In the genomic region with DNA sequence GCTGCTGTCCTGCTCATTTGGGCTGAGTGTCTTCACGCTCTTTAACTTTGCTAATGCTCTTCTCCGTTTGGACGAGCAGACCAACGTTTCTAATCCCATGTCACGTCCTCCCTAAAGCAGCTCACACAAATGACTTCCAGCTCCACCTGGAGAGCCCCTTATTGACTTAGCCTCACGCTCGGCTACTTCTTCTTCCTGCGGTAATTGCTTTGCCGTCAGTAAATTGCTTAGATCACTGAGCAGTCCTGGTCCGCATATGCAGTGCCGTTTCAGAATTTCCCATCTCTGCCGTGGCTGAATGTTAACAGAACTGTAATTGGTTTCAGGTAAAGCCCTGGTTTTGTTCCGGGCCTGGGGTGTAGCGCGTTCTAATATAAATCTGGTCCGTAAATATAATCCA, we compare ENCODE assay signal across 22 mouse cellular contexts. TPM values are rescaled to one million over a fixed set of nuclear protein-coding genes. Genes with fewer than 3 reads are reported as not detected.
DNase-seq lines count a peak whose midpoint lies in the region; ATAC-seq and TF ChIP-seq lines count a peak whose summit lies in the region.
"Had no signal": no experiment of that assay in that cellular context is flagged by ENCODE, and none has a peak within 500 bp of the region (broad histone marks: within the 10 kb centered on the region; RNA-seq: fewer than 3 reads in every experiment).

No protein-coding gene starts in this region.

- no peaks in the 10 kb centered on the region for H3K27me3 ChIP-seq in hindbrain, embryonic 13.5 days
- no peaks in the 10 kb centered on the region for H3K27me3 ChIP-seq in hindbrain, embryonic 10.5 days (ENCODE audit: insufficient read depth, poor library complexity, severe bottlenecking)
- no peaks in the 10 kb centered on the region for H3K27me3 ChIP-seq in kidney, postnatal 0 days (ENCODE audit: insufficient read depth, low read length)
- H3K27me3 ChIP-seq in kidney, adult 2 months (replicated peaks; ENCODE audit: control insufficient read depth, insufficient read depth, low read length) = no peaks in the 10 kb centered on the region
- H3K27me3 ChIP-seq: heart, embryonic 13.5 days; midbrain, embryonic 12.5 days had no signal

- H3K9ac ChIP-seq in hindbrain, embryonic 13.5 days = no peak overlapping the region
- H3K9ac ChIP-seq in kidney, postnatal 0 days (ENCODE audit: low read depth, low read length) = no peak overlapping the region
- H3K9ac ChIP-seq: embryonic facial prominence, embryonic 12.5 days; forebrain, postnatal 0 days; heart, embryonic 13.5 days; liver, postnatal 0 days; midbrain, embryonic 12.5 days had no signal

- TF ChIP-seq POLR2A in kidney, adult 2 months (IDR thresholded peaks at IDR 0.05; ENCODE audit: low read depth, low read length) = no peak

- H3K9me3 ChIP-seq in hindbrain, embryonic 13.5 days = no peaks in the 10 kb centered on the region
- no peaks in the 10 kb centered on the region for H3K9me3 ChIP-seq in hindbrain, embryonic 10.5 days
- no peaks in the 10 kb centered on the region for H3K9me3 ChIP-seq in kidney, postnatal 0 days (replicated peaks; ENCODE audit: low read length)
- H3K9me3 ChIP-seq: embryonic facial prominence, embryonic 12.5 days; heart, embryonic 13.5 days; midbrain, embryonic 12.5 days had no signal

- H3K27ac ChIP-seq in hindbrain, embryonic 13.5 days = 0 out of 2 replicates have a peak overlapping the region, but pooled peaks have one; percentile 6
- no peak overlapping the region for H3K27ac ChIP-seq in hindbrain, embryonic 10.5 days
- no peak overlapping the region for H3K27ac ChIP-seq in kidney, postnatal 0 days
- H3K27ac ChIP-seq in kidney, adult 2 months (ENCODE audit: insufficient read depth, low read depth, low read length) = no peak overlapping the region
- H3K27ac ChIP-seq: embryonic facial prominence, embryonic 12.5 days; heart, embryonic 13.5 days; macrophage; midbrain, embryonic 12.5 days had no signal

- peak; percentile 28; the same call in 1 of the 2 replicates for ATAC-seq in hindbrain, embryonic 13.5 days (ENCODE audit: low FRiP score)
- ATAC-seq in kidney, postnatal 0 days (replicated peaks; ENCODE audit: low FRiP score, low read depth) = peak; percentile 46; the same call in 1 of the 2 replicates
- ATAC-seq: forebrain, postnatal 0 days; intestine, postnatal 0 days; liver, postnatal 0 days; lung, postnatal 0 days had no signal

- no peaks in the 10 kb centered on the region for H3K36me3 ChIP-seq in hindbrain, embryonic 13.5 days
- H3K36me3 ChIP-seq in hindbrain, embryonic 10.5 days = no peaks in the 10 kb centered on the region
- H3K36me3 ChIP-seq in kidney, postnatal 0 days (ENCODE audit: insufficient read depth, low read length) = no peaks in the 10 kb centered on the region
- H3K36me3 ChIP-seq in kidney, adult 2 months (ENCODE audit: control insufficient read depth, insufficient read depth, low read length) = no peaks in the 10 kb centered on the region
- H3K36me3 ChIP-seq: embryonic facial prominence, embryonic 12.5 days; midbrain, embryonic 12.5 days had no signal

- no peak for TF ChIP-seq CTCF in kidney, postnatal 0 days (IDR thresholded peaks at IDR 0.05; ENCODE audit: low read depth)
- TF ChIP-seq CTCF in kidney, adult 2 months (conservative IDR thresholded peaks at IDR 0.05; ENCODE audit: insufficient read depth, insufficient read length, low read depth, low read length) = no peak

- H3K4me3 ChIP-seq in hindbrain, embryonic 13.5 days = no peak overlapping the region
- H3K4me3 ChIP-seq in hindbrain, embryonic 10.5 days = no peak overlapping the region
- no peak overlapping the region for H3K4me3 ChIP-seq in kidney, postnatal 0 days (replicated peaks; ENCODE audit: low read depth, low read length)
- no peak overlapping the region for H3K4me3 ChIP-seq in kidney, adult 2 months (ENCODE audit: insufficient read depth, low read depth, low read length)
- H3K4me3 ChIP-seq: embryonic facial prominence, embryonic 12.5 days; heart, embryonic 13.5 days; midbrain, embryonic 12.5 days had no signal

- H3K4me2 ChIP-seq in hindbrain, embryonic 13.5 days = no peak overlapping the region
- no peak overlapping the region for H3K4me2 ChIP-seq in kidney, postnatal 0 days (ENCODE audit: low read length)
- H3K4me2 ChIP-seq: embryonic facial prominence, embryonic 12.5 days; heart, embryonic 13.5 days; liver, embryonic 11.5 days; midbrain, embryonic 12.5 days had no signal

- DNase-seq in hindbrain, embryonic 10.5 days (ENCODE audit: low spot score) = no peak
- peak; percentile 28 for DNase-seq in kidney, postnatal 0 days (ENCODE audit: low spot score)
- no peak for DNase-seq in kidney, adult 2 months
- DNase-seq in retina, postnatal 1 day = peak; percentile 17
- DNase-seq in retina, embryonic 14.5 days (ENCODE audit: low spot score) = no peak
- no peak for DNase-seq in layer of hippocampus, adult 9-11 months
- DNase-seq: adrenal gland, postnatal 10 days; cerebellum, adult 2 months; forebrain, postnatal 0 days; gastrocnemius, postnatal 14 days; heart, adult 18-20 months; heart, postnatal 14 days; liver, postnatal 0 days; thymus, postnatal 36 days had no signal

- H3K4me1 ChIP-seq in hindbrain, embryonic 13.5 days (replicated peaks) = peaks cover 13% of the 10 kb centered on the region
- peaks cover 14% of the 10 kb centered on the region for H3K4me1 ChIP-seq in hindbrain, embryonic 10.5 days (replicated peaks)
- H3K4me1 ChIP-seq in kidney, postnatal 0 days (replicated peaks; ENCODE audit: insufficient read depth, low read length) = no peaks in the 10 kb centered on the region
- no peaks in the 10 kb centered on the region for H3K4me1 ChIP-seq in kidney, adult 2 months (ENCODE audit: control insufficient read depth, insufficient read depth, low read length)
- H3K4me1 ChIP-seq: embryonic facial prominence, embryonic 12.5 days; midbrain, embryonic 12.5 days had no signal

- 57% methylated on average over 16 of the region's 16 CpGs for WGBS in hindbrain, embryonic 13.5 days
- 70% methylated on average over 16 of the region's 16 CpGs for WGBS in hindbrain, embryonic 10.5 days
- WGBS in kidney, postnatal 0 days = 43% methylated on average over 16 of the region's 16 CpGs
- WGBS in kidney, adult 2 months = 51% methylated on average over 16 of the region's 16 CpGs

RNA-seq across cellular contexts. Expression of gene Ptprb, which starts 58.3 kb away (rescaled TPM):
- polyA plus RNA-seq in hindbrain, embryonic 13.5 days (2015; fragmentation: Nextera tagmentation; extraction: Ambion mirVana) = 3.0 and 3.4 TPM in 2 replicates
- 2.1 and 2.2 TPM in 2 replicates for polyA plus RNA-seq in hindbrain, embryonic 10.5 days (2016; fragmentation: Nextera tagmentation; extraction: Ambion mirVana)
- polyA plus RNA-seq in kidney, postnatal 0 days (2015; fragmentation: Nextera tagmentation; extraction: Ambion mirVana) = 5.5 and 6.4 TPM in 2 replicates
- polyA plus RNA-seq in kidney, adult 2 months (2012; rRNA removed) = 11.2 and 12.5 TPM in 2 replicates
- polyA plus RNA-seq: macrophage had no signal

Comparison
In these comparisons a context has a peak if more than half of its experiments do, and no peak if none do; other contexts are left out.
1. DNase-seq: peak in kidney, postnatal 0 days (single experiment) and retina, postnatal 1 day (single experiment); none in hindbrain, embryonic 10.5 days (single experiment), kidney, adult 2 months (single experiment), retina, embryonic 14.5 days (single experiment) and layer of hippocampus, adult 9-11 months (single experiment).